Mouse (Mus musculus): ENCODE results near the gene Ucn2.

Ucn2 gene

DNA sequence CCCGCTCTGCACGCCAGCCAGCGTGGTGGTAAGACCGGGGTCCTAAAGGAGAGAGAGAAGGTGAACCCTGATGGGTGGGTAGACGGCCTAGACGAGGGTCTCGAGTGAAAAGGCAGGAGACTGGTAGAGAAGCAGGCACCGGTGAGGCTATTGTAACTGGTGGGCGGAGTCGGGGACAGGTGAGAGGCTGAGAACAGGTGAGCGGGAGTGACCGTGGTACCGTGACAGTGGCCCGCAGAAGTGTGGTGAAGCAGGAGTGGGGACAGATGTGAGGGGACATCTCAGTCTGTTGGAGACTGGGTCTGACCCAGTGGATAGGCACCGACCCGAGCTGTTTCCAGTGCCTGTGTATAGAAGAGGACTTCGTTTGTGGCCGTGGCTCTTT is 6.3 kb downstream of the Ucn2 start:
- no peak for DNase-seq (ENCODE audit: low spot score)

DNA sequence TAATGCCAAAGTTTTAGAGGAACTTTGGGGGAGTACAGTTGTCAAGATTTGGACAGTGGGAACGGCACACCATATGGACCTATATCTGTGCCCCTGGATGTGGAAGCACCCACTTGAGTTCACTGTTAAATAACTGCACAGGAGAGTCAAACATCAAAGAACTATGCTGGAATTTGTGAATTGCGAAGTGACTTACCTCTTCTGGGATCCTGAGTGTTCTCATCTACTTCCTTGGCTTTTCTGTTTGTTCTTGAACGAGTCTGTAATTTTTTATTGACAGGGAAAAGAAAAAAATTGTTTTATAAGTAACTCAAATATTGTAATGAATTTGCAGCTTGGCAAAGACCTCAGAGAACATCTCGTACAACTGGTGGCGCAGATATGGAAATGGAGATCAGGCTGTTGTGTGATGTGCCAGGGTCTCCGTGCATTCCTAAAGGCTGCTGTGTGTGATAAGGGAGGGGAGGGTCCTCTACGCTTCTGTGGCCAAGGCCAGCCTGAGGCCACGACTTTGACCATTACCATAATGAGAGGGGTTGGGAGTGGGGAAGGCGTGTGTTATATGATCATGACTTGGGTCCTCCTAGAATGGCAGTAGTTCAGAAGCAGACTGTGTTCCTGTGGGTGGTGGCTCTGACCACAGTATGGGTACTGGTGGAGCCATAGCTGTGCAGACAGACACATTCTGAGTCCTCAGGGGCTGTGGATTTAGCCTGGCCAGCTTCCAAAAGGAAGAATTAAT is 7.0 kb downstream of the Ucn2 start:
- no peak for DNase-seq (ENCODE audit: low spot score)

DNA sequence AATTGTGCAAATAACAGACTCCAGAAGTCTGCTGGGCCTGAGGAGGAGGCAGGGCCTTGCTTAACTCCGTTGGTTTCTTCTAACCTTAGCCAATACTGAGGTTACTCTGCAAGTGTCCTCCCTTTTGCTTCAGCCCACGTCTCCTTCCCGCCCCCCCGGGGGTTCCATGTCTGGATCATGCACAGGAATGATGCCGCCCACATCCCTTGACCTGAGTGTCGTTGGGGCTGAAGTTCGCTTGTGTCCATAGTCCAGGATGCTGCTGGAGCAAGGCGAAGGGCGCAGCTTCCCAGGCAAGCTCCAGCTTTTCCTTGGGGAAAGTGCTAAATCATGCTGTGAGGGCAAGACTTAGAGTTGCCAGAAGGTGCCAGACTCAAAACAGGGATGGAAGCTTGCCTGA is 10.6 kb downstream of the Ucn2 start:
- DNase-seq (ENCODE audit: low spot score), result no peak

DNA sequence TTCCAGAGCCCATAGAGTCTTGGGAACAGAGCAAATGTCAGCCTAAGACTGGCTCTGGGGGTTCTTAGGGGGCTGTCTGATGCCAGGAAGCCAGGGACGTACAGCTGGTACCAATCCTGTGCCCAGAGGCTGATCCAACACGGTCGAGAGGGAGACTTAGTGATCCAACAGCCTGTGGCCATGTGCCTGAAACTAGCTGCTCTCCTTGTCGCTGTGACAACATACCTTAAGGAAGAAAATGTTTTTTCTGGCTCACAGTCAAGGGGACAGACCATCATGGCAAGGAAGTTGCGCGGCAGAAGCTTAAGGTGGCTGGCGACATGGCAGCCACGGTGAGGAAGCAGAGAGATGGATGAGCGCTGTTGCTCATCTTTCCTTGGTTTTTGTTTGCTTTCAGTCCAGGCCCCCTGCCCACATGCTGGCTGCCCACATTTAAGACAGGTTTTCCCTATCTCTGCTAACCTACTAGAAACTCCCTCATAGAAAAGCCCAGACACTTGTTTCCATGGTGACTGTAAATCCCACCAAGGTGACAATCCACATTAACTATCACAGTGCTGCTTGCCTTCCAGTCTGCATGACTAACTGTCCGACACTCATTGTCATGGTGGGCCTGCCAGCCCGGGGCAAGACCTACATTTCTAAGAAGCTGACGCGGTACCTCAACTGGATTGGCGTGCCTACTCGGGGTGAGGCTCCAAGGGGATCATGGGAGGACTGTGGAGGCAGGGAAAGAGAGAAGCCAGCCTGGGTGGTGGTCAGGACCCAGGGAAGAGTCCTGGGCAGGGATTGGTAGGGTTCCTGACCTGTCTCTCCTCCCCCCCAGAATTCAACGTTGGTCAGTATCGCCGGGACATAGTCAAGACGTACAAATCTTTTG is 12.7 kb downstream of the Ucn2 start:
- no peak for DNase-seq (ENCODE audit: low spot score)

DNA sequence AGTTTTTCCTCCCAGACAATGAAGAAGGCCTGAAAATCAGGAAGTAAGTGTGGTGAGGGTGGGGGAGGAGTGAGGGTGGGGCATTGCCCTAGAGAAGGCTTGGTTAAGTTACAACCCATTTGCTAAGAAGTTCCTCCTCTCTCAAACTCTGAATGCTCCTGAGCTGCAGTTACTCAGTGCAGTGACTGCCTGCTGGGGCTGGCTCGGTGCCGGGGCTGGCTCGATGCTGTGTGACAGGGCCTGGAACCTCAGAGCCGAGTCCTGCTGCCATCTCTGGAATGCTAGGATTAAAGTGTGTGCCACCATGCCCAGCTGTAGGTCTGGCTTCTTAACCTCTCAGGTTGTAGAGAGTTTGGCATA is 13.3 kb downstream of the Ucn2 start:
- no peak for DNase-seq (ENCODE audit: low spot score)

DNA sequence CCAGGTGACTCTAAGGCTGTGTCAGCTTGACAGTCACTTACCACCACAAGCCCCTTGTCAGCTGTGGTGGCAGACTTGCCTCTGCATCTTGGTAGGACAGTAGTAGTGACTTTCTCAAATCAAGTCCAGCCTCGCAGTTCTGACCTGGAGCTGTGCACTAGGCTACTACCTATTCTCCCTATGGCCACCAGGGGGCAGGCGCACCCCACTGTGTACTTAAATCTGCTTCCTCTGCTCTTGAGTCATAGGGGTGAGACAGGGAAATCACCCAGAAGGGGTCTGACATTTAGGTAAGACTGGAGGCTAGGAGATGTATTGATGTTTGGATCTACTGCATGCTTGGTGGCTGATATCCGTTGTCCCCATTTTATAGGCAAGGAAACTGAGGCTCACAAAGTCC is 14.9 kb downstream of the Ucn2 start:
- DNase-seq (ENCODE audit: low spot score), result no peak

DNA sequence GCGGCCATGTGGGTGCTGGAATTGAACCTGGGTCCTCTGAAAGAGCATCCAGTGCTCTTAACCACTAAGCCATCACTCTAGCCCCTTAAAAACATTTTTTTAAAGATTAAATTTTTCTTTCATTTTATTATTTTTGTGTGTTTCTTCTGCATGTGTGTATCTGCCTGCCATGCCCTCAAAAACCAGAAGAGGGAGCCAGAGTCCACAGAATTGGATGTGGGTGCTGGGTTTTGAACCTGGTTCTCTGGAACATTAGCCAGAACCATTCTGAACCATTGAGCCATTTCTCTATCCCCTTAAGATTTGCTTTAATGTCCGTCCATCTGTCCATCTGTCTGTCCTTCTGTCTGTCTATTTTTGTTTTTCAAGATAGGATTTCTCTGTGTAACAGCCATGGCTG is 17.4 kb downstream of the Ucn2 start:
- no peak for DNase-seq (ENCODE audit: low spot score)

DNA sequence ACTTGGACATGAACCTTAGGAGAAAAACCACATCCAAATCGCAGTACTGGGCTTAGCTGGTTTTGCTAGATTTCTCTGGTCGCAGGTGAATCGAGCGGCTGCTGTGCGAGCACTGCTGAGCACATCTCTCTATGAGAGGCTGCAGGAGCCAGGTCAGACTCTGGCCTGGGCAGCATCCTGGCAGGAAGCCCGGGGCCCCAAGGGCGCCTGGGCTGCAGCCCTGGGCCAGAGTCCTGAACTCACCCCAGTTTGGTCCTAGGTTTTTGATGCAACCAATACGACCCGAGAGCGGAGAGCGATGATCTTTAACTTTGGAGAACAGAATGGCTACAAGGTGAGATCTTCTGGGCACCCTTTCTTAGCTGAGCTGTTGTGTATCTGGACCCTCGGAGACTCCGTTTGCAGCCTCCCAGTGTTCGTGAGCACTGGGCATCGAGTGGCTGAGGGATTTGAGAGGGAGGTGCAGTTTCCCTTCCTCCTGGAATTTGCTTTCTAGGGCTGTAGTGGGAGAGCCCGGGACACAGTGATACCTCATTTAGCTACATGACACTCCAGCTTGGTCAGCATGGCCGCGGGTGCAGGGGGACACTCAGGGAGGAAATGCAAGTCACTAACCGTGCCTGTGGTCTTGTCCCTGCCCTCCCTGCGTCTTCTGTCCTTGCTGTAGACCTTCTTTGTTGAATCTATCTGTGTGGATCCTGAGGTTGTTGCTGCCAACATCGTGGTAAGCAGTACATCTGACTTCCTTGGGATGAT is 21.4 kb downstream of the Ucn2 start:
- DNase-seq (ENCODE audit: low spot score), result no peak

DNA sequence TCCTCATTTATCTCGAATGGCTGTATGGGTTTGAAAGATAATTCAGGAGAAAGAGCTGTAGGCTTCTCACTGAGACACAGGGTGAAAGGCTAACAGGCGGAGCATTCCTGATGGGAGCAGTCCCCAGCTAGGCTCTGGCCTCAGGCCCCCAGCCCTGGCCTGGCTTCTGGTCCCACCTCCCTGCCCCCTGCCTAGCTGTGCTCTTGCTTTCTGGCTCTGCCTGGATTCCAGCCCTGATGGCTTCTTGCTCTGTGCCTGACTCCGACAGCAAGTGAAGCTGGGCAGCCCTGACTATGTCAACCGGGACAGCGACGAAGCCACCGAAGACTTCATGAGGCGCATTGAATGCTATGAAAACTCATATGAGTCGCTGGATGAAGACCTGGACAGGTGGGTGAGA is 22.3 kb downstream of the Ucn2 start:
- DNase-seq (ENCODE audit: low spot score), result no peak

DNA sequence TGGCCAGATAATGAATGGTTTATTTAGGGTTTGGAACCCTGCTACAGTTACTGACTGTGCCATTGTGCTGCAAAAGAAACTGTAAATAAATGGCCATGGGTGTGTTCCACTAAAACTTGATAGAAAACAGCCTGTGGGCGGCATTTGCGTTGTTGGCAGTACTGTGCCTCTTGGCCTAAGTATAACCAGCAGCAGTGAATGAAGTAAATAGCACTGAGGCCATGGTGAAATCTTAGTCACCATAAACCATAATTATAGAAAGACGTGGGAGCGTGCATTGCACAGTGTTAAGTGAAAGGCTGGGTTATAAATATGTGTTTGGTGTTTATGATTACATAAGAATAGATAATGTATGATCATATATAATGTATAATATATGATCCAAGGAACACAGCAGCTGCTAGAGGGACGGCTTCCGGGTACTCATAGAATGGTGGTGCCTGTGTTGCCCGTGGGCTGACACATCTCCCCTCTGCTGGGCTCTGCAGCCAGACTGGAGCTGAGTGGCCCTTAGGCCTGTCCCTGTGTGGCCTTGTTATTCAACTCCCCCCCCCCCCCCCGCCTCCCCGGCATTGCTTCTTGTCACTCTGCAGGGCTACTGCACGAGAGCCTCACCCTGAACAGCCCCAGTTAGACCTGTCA is 23.3 kb downstream of the Ucn2 start:
- DNase-seq (ENCODE audit: low spot score), result no peak

DNA sequence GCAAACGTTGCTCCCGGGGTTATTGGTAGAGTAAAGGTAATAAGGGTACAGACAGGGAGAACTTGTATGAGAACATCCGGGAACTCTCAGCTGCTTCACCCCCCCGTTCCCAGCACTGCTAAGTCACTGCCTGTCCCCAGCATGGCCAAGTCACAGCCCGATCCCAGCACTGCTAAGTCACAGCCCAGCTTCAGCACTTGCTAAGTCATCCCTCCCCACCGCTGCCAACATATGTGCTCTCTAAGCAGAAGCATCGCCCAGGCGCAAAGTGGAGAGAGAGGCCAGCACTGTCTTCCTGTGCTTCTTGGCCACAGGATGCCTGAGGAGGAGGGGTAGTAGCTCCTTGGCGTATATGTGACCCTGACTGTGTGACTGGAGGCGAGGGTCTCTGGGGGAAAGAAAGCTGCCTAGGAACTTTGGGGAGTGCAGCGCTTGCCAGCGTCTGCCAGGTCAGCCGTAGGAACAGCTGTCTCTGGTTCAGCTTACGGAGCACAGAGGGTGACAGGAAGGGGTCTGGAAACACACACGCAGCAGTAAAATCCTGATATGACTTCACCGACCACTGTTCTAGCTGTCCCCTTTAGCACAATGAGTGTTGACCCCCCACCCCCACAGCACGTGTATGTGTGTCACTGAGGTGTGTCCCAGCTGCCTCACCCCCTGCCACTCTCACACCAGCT is 24.0 kb downstream of the Ucn2 start:
- no peak for DNase-seq (ENCODE audit: low spot score)

DNA sequence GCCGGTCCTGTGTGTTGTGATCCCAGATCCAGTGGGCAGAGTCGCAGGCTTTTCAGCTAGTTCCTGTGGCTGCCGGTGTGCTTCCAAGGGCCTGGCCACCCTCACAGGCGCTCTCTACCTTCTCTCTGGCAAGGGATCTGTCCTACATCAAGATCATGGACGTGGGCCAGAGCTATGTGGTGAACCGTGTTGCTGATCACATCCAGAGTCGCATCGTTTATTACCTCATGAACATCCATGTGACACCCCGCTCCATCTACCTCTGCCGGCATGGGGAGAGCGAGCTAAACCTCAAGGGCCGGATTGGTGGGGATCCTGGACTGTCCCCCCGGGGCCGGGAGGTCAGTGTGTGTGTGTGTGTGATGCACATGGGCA is 24.5 kb downstream of the Ucn2 start:
- no peak for DNase-seq (ENCODE audit: low spot score)

DNA sequence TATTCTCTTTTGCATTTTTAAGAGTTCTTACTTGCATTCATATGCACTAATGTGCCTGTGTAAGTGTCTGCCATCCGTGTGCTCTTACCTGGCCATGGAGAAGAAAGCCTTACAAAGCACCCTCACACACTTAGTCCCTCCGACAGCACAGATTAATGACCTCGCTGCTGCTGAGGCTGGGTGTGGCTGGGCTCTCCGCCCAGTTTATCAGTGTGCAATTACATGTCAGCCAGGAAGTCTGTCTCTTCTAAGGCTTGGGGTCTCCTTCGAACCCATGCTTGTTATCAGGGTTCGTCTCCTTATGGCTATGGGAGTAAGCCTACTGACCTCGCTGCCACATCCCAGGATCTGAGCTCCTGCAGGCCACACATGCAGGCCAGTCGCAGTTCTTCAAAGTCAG is 29.6 kb downstream of the Ucn2 start:
- no peak for DNase-seq (ENCODE audit: low spot score)

DNA sequence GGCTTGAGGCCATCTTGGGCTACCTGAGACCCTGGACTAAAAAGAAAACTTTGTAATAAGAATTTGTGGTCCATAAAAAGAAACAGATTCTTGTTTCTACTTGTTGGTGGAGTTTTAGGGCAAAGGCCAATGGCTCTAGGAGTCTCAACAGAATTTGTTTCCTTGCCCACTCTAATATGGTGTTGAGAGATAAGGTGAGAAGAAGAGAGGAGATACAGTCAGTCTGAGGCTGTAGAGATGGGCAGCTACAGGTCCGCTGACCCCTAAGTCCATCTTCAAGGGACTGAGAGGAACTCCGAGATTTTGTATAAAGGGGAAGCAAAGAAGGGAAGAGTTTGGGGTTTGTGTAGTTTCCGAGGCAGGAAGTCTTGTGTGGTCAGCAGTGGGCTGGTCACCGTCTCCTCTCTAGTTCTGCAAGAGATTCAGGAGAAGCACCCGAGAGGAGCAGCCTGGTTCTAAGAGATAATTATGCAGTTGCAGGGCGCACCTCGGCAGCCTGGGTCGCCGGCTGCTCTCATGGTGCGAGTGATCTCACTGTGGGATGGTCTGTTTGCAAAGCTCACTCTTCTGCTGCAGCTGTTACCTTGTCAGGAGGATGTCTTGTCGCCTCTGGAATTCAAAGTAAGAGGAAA is 31.3 kb downstream of the Ucn2 start:
- no peak for DNase-seq (ENCODE audit: low spot score)

DNA sequence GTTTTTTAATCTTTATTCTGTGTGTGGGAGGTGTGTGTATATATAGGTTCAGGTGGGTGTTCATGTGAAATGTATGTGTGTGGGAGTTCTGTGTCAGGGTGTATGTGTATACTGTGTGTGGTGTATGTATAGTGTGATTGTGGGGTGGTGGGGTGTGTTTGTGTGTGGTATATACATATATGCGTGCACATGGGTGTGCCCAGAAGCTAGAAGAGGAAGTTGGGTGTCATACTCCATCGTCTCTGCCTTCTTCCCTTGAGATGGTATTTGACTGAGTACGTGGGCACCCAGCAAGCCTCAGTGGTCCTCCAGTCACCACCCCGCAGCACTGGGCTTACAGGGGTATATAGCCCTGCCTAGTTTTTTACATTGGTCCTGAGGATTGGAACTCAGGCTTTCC is 35.6 kb downstream of the Ucn2 start:
- no peak for DNase-seq (ENCODE audit: low spot score)

DNA sequence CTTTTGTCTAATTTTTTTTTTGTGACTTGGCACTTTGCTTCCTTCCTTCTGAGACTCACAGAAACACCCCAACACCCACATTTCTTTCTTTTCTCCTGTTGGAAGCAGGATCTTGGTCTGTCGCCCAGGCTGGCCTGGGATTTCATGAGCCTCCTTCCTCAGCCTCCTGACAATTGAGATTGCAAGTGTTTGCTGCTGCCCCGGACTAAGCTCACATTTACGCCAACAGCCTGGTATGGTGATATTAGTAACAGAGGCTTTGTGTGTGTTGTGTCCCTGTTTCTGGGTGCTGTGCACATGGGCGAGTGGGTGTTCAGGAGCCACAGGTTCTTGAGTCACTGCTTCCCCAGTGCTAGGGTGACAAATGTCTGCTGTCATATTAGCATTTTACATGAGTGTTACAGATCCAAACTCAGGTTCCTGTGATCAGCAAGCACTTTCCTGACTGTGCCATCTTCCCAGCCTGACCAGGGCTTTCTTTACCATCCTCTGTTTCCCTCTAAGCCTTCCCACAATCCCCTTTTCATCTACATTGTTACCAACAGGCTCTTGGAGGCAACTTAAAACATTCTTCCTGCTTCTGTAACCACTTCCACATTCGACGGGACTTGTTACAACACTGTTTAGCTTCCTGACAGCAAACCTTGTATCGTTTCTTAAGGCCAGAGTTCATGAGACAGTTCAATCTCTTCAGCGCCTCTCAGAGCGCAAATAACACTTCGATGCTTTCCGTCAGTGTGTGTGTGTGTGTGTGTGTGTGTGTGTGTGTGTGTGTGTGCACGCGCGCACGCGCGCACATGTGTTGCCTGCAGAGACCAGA is 37.3 kb downstream of the Ucn2 start:
- no peak for DNase-seq (ENCODE audit: low spot score)

DNA sequence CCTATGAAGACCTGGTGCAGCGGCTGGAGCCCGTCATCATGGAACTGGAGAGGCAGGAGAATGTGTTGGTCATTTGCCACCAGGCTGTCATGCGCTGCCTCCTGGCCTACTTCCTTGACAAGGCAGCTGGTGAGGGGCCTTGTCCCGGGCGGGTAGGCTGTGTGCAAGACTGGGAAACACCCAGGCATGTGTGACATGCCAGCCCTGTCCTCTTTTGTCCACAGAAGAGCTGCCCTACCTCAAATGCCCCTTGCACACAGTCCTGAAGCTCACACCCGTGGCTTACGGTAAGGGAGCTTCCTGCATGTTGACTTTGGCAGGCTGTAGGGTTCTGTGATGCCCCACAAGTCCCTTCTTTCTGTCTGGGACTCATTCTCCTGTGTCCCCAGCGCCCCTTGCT is 41.7 kb downstream of the Ucn2 start:
- DNase-seq (ENCODE audit: low spot score), result no peak

DNA sequence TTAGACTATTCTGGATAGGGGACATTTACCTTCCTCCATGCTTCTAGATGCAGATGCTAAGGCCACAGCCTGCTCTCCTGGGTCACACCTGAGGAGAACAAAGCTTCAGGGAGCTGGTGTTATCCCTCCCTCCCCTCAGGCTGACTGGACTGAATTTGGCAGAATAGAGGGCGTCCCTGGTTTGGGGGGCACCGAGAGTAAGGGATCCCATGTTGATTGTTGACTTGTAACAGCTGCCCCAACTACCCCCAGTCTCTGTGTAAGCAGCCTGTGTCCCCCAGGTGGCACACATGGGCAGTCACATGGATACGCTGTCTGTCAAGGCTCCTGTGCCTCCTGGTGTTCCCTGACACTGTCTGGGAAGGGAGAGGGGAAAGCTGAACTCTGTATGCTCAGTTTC is 42.6 kb downstream of the Ucn2 start:
- no peak for DNase-seq (ENCODE audit: low spot score)

DNA sequence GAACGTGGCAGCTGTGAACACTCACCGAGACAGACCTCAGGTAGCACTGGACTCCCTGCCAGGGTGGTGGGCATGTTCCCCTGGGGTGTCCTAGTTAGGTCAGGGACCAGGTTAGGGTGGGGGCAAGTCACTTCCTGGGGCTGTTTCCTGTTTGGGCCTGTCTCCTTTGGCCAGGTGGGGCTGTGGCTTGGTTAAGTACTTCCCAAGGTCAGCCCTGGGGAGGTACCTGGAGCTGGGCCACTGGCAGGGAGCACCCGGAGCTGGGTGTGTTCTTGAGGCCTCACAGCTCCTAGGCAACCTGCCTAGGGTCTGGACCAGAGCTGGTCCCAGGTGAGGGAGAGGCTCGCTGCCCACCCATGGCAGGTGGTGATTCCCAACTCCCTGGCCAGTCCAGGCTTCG is 43.1 kb downstream of the Ucn2 start:
- no peak for DNase-seq (ENCODE audit: low spot score)

DNA sequence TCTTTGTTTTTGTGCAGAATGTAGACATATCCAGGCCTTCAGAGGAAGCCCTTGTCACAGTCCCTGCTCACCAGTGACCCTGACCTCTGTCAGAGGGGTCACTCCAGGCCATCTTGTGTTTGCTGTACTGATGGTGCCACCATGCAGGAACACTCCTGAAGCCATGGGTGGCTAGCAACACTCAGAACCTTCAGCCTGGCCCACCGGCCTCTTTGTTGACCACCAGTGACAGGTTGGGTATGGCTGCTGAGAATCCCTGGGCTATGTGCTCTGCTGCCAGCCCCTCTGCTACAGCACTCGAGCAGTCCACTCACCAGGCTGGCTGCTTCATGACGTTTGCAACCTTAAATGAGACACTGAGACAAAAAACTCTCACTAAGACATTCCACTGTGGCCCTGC is 44.5 kb downstream of the Ucn2 start:
- no peak for DNase-seq (ENCODE audit: low spot score)

DNA sequence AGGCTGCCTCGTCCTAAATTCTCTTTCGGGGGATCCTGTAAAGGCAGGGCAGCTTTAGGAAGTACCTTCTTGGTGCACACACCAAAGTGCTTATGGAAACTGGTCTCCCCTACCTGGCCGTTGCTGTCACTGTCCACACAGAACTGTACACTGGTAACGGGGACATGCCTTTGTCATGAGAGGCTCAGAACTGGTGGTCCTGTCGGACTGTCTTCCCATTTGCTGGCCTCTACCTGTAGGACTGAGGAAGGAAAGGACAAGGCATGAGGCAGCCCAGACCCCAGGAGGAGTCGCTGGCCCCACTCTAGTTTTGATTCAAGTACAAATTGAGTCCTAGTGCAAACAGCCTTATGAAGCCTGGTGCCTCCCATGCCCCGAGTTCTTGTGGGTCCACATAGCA is 45.2 kb downstream of the Ucn2 start:
- no peak for DNase-seq (ENCODE audit: low spot score)
